Mouse (Mus musculus) left cerebral cortex, adult 9 months (tissue): Measurements from ENCODE around the gene Gm10118.

ENCODE experiments used
- DNase-seq, 2 experiments: peaks; one replicate each; pipeline ENCODE4 v3.0.0; 2022; ENCODE audit warnings: low spot score in 2 of 2

Gm10118 gene

DNA sequence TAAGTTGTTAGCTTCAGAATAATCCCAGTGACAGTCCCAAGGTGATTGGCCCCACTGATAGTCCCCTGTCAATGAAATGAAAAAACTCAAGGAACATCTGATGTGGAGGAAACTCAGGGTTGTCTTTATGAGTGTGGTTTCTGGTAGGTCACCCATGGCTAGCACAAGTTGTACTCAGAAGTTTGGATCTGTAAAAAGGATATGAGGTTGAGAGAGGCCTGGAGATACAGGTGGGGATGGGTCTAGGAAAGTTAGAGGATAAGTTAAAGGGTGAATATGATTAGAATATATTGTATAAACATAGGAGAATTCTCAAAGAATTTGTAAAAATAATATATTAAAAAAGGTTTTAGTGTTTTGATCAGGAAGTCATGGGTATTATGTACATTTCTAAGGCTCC, at the start of gene Gm10118:
Gene Gm10118 (minus strand): TSS at position 101 of the 400 bp plus-strand sequence.
- no peak for DNase-seq

DNA sequence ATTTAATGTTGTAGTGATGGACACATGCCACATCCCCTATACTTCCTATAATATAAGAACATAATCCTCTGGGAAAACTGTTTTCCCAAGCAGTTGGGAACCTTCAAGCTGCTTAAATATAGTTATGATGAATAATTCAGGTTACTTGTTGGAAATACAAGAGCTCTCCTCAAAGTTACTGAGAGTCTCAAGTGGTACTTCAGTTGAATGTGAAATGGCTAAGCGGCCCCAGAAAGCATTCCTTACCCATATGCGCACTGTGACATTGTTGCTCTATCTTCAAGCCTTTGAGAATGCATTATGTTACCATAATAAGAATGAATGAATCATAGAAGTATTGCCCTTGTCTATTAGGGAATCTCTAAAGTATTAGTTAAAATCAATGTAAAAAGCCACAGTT, 45.1 kb upstream of the Gm10118 start:
- no peak for DNase-seq

DNA sequence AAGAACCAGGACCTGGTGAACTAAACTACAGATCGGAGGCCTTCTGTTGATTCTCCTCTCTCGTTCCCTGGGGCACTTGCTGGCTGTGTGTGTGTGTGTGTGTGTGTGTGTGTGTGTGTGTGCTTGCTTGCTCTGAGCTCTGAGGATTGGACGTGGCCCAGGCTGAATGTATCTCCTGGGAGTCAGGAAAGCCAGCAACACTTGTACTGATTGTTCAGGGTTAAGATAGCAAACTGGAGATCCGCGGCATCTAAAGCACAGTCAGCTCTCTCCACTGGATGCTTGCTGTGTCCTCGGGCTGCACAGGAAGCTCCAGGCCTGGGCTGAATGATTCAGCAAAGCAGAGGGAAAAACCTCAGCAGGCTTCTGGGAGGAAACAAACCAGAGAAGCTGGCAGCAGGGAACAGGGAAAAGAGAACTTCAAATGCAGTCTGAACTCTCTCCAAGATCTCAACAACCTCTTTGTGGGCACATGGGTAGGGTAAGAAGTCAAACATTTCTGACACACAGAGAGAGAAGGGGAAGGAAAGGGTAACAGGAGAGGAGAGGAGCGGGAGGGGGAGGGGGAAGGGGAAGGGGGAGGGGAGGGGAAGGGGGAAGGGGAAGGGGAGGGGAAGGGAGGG, 27.2 kb upstream of the Gm10118 start:
- no peak for DNase-seq

DNA sequence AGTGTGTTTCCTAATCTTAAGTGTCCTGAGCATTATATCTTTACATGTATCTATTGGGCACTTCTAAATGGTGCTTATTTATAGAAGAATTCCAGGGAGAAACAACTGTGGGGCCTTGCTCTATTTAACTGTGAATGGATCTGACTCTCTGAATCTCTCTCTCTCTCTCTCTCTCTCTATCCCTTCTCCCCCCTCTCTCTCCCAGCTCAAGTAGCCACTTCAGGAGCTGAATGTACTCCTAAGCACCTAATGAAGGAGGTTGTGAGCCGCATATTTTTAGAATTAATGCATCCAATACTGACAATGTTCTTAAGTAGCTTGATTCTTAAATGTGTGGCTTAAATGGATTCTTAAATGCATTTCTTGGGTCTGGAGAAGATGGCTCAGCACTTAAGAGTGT, 24.2 kb upstream of the Gm10118 start:
- DNase-seq: no peak

DNA sequence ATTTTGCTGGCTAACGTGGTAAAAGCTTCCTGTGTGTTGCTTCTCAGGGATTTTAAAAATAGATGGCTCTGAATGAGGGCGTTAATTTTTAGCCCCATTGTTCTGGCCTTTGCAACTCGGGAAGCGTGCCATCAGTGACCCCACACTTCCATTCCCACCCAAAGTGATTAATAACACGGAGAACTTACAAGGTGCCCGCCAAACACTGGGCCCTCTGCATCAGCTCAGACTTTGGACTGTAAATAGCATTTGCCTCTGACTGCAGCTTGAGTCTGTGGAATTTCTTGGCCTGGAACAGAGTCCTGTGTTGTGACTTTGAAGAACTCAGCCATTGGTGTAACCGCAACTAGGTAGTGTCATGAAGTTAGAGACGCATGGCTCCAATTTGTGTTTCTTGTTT, 23.6 kb upstream of the Gm10118 start:
- DNase-seq: no peak

DNA sequence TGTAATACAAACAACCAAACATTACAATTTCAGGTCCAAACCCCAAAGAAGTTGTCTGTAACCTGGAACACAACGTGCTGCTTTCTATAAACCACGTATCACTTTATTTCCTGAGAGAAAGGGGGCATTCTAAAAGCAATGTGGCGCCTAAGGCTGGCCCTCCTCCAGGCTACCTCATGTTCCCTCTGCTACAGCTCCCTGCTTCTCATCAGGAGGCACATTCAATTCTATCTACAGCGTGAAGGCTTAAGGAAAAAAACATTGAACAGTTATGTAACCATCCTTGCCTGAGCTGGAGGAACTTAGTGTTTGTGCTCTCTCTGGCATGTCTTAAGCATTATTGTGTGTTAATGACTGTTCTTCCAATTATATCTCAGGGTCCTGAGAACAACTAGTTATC, 20.0 kb upstream of the Gm10118 start:
- peak; percentile 40 to 60 for DNase-seq

DNA sequence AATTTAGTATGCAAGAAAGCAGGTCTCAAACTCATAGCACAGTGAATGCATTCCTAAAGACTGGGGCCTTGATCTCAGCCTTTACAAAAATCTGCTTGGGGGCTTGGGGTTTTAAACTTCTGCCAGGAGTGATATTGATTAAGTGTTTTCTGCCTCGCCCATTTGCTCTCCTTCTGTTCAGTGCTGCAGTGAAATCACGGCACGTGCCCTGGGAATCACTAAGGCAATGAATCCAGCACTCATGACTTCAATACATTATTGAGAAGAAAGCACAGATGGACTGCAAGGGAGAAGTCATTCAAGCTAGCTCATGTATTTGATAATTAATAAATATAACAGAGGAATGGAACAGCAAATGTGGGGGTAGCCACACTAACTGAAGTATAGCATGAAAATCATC, 18.3 kb upstream of the Gm10118 start:
- DNase-seq: no peak

DNA sequence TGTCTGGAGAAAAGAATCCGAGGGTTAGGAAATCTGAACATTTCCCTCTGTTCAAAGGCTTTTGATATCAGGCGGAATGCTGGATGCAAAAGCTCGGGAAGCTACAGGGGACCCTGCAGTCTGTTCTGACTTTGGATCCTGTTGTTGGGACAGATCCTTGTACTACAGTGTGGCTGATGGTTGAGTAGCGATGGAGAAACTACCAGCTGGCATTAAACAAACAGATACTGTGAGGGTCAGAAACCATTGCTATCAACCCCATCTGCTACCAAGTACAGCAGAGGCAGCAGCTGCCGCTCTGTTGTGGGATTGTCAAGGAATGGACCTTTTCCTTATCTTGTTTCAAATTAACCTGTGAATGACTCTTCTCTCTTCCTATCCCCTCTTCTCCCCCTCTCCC, 6.7 kb upstream of the Gm10118 start:
- DNase-seq: no peak

DNA sequence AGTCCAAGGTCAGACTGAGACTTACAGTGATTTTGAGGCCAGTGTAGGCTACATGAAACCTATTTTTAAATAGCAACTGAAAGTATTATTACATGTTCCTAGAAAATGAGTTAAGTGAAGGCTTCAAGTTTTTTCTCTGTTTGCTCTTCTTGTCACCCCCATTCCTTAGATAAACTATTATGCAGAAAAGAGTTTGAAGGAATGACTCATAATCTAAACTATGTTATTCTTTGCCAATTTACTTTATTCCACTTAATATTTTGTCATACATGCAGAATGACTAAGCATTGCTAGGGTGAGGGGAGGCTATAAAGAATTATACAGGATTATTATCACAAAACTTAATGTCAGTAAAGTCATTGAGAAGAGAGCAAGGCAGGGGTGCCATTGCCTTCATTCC, 18.4 kb downstream of the Gm10118 start:
- DNase-seq: no peak

DNA sequence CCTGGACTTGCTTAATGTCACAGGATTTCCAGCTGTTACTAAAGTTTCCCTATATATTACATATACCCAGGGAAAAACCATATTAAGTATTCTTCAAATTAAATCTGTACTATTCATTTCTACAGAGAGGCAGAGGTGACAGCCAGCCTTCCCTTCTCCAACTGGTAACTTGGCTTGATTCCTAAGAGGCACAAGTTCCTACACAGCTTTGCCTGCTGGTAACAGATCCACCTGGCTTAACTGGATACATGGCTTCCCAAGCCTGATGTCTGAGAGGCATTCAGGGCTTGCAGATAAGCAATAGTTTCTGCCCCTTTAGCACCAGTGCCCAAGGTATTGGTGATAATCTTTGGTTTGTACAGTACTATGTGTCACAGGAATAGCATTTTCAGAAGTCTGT, 27.3 kb downstream of the Gm10118 start:
- no peak for DNase-seq

DNA sequence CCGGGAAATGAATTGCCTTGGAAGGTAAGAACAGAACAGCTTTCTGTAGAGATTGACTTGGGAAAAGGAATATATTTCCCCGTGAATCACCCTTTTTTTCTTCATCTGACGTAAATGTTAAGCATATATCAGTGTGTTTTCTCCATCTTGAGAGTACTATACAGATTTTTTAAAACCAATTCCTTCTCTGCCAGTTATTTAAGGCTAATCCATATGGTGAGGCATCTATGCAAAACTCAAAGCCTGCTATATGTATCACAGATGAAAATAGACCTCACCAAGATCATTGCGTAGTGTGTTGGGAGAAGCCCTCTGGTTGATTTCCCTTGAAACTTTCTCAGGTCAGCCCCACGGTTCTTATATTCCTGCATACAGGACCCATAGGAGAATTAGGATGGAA, 32.6 kb downstream of the Gm10118 start:
- no peak for DNase-seq

DNA sequence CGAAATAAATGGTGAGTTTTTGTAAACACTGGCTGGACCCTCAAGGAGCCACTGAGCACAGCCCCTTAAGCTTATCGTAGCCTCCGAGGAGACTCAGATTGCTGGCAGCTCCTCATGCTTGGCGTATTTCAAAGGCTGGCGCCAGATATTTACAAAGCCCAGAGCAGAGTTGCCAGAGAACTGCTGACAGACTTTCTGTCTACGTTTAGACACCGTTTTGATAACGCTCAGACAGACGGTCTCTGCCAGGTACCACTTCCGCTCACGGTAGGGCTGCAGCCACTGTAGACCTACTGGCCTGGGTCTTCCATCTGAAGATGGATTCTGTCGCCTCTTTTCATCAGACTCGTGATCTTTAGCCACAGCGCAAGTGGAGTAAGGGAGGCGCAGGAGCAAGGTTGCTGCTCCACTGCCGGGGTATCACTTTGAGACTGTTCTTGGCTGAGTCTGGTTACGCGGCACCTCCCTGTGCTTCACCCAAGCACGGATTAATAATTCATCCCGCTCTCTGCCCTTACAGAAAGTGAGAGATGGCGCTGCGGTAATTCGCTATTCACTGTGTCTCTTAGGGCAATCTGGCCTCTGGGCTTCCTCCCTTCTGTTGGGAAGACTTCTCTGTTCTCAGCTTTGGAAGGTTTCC, 40.7 kb downstream of the Gm10118 start:
- peak in 1 of 2 experiments; percentile 7 for DNase-seq

DNA sequence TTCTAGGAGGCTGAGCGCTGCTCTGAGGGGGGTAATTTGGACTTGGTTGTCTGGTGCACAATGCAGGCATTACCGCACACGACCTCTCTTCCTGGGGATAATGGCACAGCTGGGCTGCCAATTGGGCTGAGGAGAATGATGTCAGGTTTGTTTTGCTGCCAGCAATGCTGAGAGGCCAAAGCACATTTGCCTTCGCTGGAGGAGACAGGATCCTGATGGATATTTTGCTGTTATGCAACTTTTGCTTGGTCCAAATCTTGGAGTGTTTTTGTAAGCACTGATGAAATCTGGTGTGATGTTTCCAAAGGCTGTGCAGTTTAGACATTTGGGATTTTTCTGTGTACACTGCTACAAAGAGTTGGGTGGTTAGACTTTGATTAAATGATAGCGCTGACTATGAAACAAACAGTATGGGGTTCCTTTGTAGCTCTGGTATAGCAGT, 46.8 kb downstream of the Gm10118 start:
- DNase-seq: peak in 1 of 2 experiments; percentile 23
